Mouse (Mus musculus) mature B cell (primary cell): ENCODE results near the gene Proser1.

Source experiments
- in situ Hi-C: fragments of 300-500 bp; cut with MboI; formaldehyde crosslinking; loops from 2 replicates; pipeline ENCODE4 v1.14.3; 2019

Proser1 gene

DNA sequence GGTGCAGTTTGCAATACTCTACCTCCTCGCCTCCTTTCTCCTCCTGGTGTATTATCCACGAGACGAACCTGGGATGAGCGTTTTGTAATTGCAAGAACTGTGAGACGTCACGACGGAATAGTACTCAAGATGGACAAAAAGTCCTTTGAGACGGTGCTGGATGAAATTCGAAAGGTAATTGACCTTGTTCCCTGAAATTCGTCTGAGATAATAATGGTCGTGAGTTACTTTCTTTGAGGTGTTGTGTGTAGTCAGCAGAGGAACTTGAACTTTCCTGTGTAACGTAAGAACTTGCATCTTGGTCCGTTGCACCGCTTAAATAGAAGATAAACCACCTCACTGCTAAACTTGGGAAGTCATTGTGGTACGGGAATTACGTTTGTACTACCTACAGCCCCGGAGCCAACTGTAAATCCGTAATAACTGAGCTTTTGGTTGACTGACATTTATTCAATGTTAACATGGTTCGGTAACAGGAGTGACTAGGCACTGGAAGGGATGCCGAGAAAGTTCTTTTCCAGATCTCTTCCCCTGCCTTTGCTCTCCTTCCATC lies 756 bp downstream of the Proser1 start:
- in situ Hi-C loops = loop anchor here (25.0 kb wide), 1 partner anchor 1977 kb away; the partner anchor contains the start of gene Rab33b

- in situ Hi-C loops = loop anchor here (25.0 kb wide), 1 partner anchor 1978 kb away; the partner anchor contains the start of gene Rab33b
Measured at GRCm38 (mm10) chr3:53465330-53465729, 1.9 kb downstream of the Proser1 start.

GRCm38 (mm10) chr3:53466481-53466880 lies 3.0 kb downstream of the Proser1 start:
- in situ Hi-C loops = loop anchor here (25.0 kb wide), 1 partner anchor 1979 kb away; the partner anchor contains the start of gene Rab33b

DNA sequence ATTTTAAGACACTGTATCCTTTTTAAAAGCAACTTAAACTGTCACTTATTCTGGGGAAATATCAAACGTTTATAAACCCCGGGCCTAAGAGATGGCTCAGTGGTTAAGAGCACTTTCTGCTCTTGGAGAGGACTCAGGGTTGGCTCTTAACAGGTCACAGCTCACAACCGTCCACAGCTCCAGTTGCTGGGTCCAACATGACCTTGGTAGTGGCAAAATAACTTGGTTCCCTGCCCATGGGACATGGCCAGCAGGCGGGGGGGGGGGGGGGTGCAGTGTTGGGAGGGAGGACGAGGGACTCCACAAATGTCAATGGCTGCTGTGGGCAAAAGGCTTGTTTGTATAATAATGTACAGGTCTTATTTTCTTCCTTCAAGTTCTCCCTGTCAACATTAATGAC lies 3.9 kb downstream of the Proser1 start:
- in situ Hi-C loops = loop anchor here (25.0 kb wide), 1 partner anchor 1980 kb away; the partner anchor contains the start of gene Rab33b

DNA sequence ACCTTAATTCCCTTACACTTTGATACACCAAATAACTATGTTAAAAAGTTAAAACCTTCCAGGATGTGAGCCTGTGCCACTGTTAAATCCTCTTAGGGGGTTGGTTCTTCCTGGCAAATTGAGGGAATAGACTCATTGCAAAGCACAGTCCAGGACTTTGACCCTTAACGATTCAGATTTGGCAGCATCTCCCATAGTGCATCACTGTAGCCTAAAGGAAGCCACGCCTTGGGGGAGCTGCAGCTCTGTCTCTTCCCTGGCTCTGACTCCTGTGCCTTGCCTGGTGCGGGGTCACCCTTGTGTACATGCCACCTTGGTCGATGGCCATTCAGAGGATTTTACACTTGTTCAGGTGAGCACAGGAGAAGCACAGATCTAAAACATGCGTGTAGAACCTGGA lies 6.2 kb downstream of the Proser1 start:
- in situ Hi-C loops = loop anchor here (25.0 kb wide), 1 partner anchor 1982 kb away; the partner anchor contains the start of gene Rab33b

- in situ Hi-C loops = loop anchor here (25.0 kb wide), 1 partner anchor 1985 kb away; the partner anchor contains the start of gene Rab33b
Measured at GRCm38 (mm10) chr3:53472061-53472460, 8.6 kb downstream of the Proser1 start.

- in situ Hi-C loops = loop anchor here (25.0 kb wide), 1 partner anchor 1987 kb away; the partner anchor contains the start of gene Rab33b
Measured at GRCm38 (mm10) chr3:53474179-53474578, 10.7 kb downstream of the Proser1 start.

DNA sequence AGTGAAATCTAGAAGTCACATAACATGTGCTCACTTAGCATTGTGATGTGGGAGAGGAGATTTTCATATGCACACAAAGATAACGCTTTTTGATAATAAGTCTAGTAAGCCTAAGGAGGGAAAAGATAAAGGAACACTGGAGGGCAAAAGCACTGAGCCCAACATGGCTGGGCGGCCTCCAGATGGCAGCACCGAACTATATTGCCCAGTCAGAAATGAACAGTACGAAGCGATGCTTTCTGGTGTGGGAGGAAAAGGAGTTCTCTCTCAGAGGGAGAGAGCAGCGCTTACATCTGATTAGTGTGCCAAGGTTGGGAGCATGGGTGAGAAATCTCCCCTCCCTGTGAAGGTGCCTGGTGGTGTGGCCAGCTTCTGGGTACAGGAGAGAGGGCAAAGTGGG lies 12.4 kb downstream of the Proser1 start:
- in situ Hi-C loops = no loop called here

DNA sequence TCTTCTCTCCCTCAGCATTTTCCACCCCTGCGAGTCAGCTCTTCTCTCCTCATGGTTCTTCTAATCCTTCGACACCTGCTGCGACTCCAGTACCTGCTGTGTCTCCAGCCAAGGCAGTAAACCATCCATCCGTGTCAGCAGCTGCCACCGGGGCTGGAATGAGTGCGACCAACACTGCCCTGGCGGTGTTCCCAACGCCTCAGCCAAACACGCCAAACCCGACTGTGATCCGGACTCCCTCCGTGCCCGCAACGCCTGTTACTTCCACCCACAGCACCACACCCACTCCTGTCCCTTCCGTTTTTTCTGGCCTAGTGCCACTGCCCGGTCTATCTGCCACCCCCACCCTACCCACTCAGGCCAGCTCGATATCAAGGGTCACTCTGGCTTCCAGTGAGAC lies 14.0 kb downstream of the Proser1 start:
- in situ Hi-C loops = no loop called here

GRCm38 (mm10) chr3:53478419-53479046 lies 15.1 kb downstream of the Proser1 start:
- in situ Hi-C loops = no loop called here

DNA sequence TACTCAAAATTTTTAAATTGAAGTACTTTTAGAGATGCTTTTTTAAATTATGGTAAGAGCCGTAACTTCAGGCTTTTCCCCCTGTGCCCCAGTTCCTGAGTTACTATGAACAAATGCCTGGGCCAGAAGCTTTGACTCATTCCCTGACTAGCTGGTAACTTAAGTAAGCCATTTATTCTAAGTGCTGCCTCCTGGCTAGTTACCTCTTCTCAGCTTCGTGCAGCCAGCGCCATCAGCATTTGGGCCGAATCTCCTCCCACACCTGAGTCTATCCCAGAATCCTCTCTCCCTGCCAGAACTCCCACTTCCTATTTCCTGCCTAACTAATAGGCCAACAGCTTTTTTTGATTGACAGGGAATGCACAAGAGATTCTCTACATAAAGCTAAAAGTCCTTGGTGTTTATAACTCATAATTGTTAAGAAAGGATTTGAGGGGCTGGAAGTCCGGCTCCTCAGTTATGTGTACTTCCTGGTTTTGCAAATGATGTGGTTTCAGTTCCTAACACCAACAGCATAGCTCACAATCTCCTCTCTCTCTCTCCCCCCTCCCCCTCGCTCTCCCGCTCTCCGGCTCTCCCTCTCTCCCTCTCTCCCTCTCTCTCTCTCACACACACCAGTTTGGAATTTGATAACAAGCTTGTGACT lies 20.1 kb downstream of the Proser1 start:
- in situ Hi-C loops = no loop called here

- in situ Hi-C loops = no loop called here
Measured at GRCm38 (mm10) chr3:53486561-53486960, 23.1 kb downstream of the Proser1 start.

DNA sequence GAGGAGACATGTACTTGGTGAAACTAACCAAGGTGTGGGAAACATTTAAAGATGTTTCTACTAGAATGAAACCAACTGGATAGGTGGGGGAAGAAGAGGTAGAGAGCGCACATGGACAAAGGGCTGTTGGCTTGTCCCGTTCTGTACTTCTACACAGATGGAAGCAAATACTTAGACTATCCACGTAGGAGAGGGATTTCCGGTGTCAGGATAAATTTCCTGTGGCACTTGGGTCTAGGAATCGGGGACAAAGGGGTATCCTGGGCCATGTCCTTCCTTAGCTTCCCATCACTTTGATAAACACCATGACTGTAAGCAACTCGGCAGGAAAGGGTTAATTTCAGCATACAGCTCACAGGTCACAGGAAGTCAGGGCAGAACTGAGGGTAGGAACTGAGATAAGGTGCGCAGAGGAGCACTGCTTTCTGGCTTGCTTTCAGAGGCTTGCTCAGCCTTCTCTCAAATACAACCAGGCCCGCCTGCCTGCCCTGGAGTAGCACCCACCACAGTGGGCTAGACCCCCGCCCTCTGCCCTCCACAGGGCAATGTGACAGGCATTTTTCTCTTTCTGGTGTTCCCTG lies 23.6 kb downstream of the Proser1 start:
- in situ Hi-C loops = no loop called here

- in situ Hi-C loops = no loop called here
Measured at GRCm38 (mm10) chr3:53488353-53488752, 24.9 kb downstream of the Proser1 start, which contains the start of gene Stoml3. Stoml3 (plus strand) TSS chr3:53488653.

DNA sequence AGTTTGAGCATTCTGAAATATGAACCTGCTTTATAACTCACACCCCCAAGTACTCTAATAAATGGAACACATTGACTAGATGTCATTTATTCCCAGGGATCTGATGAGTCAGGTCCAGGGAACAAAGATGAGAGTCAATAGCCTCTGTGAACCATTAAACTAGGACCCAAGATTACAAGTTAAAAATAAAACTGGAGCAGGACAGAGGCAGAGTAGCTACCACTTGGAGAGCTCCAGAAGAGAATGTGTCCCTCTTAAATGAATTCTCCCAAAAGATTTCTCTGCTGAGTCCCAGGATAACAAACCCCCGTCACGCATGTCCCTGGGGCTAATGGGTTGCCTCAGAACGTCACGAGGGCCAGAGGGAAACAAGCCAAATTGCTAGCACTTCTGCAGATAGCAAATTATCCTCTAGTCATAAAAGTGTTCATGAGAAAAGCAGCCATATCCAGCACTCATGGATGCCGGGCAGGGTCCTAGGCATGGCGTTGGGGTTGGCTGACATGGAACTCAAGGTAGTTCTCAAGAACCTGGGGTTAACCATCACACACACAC lies 35.0 kb downstream of the Proser1 start:
- in situ Hi-C loops = no loop called here

- in situ Hi-C loops = no loop called here
Measured at GRCm38 (mm10) chr3:53502428-53502827, 39.0 kb downstream of the Proser1 start.

DNA sequence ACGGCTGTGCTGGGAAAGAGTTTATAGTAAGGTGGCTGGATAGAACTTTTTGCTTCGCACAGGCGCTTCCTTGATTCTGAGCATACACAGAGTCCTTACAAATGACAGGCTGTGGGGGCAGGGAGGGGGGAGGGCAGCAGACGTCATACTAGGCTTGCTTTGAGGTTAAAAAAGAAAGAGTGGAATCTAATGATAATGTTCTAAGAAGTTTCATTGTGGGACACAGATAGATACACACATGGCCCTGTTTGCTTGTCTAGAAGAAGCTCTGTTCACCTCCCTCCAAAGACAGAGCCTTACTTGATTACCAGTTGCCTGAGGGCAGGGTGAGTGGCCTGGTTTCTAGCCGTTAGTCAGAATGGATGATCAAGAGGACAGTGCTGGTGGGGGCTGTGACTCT lies 49.6 kb downstream of the Proser1 start:
- in situ Hi-C loops = no loop called here

DNA sequence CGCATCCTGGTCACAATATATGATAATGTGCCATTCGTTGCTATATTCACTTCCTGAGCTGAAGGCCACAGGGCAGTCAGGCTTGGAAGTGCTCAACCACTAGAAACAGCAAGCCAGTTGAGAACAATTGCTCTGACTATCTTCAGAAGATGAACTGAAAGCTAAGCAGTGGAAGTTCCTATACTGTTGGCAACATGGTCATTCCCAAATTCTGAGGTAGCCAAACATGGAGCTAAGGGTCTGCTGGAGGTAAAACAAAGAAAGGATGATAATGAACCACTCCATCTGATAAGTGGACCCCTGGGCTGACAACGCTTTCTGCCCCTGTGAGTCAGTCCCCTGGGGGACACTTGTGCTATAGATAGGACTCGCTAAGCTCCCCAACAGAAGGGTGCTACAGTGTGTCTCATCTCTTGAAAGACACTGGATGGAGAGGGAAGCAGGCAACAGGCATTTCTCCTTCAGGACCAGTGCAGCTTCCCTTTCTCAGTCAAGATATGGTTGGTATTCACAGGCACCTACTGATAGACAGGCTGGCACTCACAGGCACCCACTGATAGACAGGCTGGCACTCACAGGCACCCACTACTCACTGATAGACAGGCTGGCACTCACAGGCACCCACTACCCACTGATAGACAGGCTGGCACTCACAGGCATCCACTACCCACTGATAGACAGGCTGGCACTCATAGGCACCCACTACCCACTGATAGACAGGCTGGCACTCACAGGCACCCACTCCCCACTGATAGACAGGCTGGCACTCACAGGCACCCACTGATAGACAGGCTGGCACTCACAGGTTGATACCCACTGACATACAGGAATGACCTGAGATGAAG lies 51.0 kb downstream of the Proser1 start:
- in situ Hi-C loops = no loop called here

DNA sequence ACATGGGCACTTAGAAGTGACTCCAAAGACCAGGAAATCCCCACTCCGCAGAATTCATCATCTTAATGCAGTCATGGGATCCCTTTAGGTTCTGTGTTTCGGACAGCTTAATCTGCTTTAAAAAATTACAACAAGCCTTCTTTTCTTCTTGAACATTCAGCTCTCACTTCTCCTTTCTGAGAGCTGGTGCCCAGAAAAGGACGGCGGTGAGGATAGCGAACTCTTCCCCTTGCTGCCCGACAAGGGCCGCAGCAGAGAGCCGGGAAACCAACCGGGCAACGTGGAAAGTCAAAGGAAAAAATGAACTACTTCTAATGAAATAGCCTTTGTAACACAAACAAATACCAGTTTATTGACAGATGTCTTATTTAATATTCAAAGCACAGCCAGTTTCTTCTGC lies 59.3 kb downstream of the Proser1 start:
- in situ Hi-C loops = no loop called here

- in situ Hi-C loops = no loop called here
Measured at GRCm38 (mm10) chr3:53525737-53526136, 62.3 kb downstream of the Proser1 start.

GRCm38 (mm10) chr3:53530305-53530704 lies 66.8 kb downstream of the Proser1 start:
- in situ Hi-C loops = no loop called here
